Mouse (Mus musculus) liver, embryonic 16.5 days (tissue): Measurements from ENCODE around the gene Ccl28. TPM values are rescaled to one million over a fixed set of nuclear protein-coding genes. Genes with fewer than 3 reads are reported as not detected.
"Not testable (repeated sequence)": the region's sequence is repeated elsewhere in the genome, so short reads cannot be mapped to it uniquely, and the experiment has no call there.

ENCODE experiments used
- ATAC-seq: fragments of 200-750 bp; cut with Nextera tagmentation; 2 replicates; pipeline ENCODE4 v1.8.0; 2017; ENCODE audit warnings: low read depth, mild to moderate bottlenecking, moderate number of reproducible peaks, moderate library complexity
- H3K27ac ChIP-seq: fragments of 300-500 bp; sonication (generic); 2 replicates; pipeline ENCODE4 v1.5.1; 2014; ENCODE audit warnings: mild to moderate bottlenecking, low read length
- H3K27me3 ChIP-seq: fragments of 300-500 bp; sonication (generic); 2 replicates; pipeline ENCODE4 v1.6.1; 2014; ENCODE audit warnings: low read depth, low read length, mixed read lengths; ENCODE audit not compliant: control insufficient read depth, insufficient read depth
- H3K36me3 ChIP-seq: fragments of 300-500 bp; sonication (generic); 2 replicates; pipeline ENCODE4 v1.6.1; 2014; ENCODE audit warnings: mild to moderate bottlenecking; ENCODE audit not compliant: control insufficient read depth, insufficient read depth
- H3K4me1 ChIP-seq: fragments of 300-500 bp; sonication (generic); 2 replicates; pipeline ENCODE4 v1.6.1; 2014; ENCODE audit warnings: low read depth, low read length, mixed read lengths; ENCODE audit not compliant: control insufficient read depth
- H3K4me2 ChIP-seq: fragments of 300-500 bp; sonication (generic); 2 replicates; pipeline ENCODE4 v1.6.1; 2014; ENCODE audit warnings: low read depth, low read length, mixed read lengths
- H3K4me3 ChIP-seq: fragments of 300-500 bp; sonication (generic); 2 replicates; pipeline ENCODE4 v1.5.1; 2014; ENCODE audit warnings: low read depth, mild to moderate bottlenecking, low read length
- H3K9ac ChIP-seq: fragments of 300-500 bp; sonication (generic); 2 replicates; pipeline ENCODE4 v1.6.1; 2014; ENCODE audit warnings: low read depth, low read length
- H3K9me3 ChIP-seq: fragments of 300-500 bp; sonication (generic); replicated peaks from 2 replicates; pipeline ENCODE4 v1.6.1; 2016; ENCODE audit warnings: low read length; ENCODE audit not compliant: control insufficient read depth
- WGBS: fragments of 180-500 bp; shearing (Covaris S2); extraction: QIAGEN DNeasy Blood & Tissue Kit; methylation state at CpG from one replicate; pipeline ENCODE4 v1.1.7; 2014; ENCODE audit not compliant: insufficient replicate concordance; 5-methylcytosine and 5-hydroxymethylcytosine counted together
- polyA plus RNA-seq: library from polyadenylated mRNA; unstranded; fragments of >200 nt; fragmentation: Nextera tagmentation; extraction: Ambion mirVana; gene quantifications from 2 replicates; pipeline ENCODE4 v1.2.1, GENCODE M21; 2015

Ccl28 gene
- polyA plus RNA-seq, 1 experiment from 2014 or later: not detected

- H3K27me3 ChIP-seq: no peaks in the 10 kb centered on the region
- H3K4me2 ChIP-seq: no peak overlapping the region
- 84% methylated on average over 3 of the region's 3 CpGs for WGBS
- no peaks in the 10 kb centered on the region for H3K4me1 ChIP-seq
- no peak overlapping the region for H3K9ac ChIP-seq
- no peaks in the 10 kb centered on the region for H3K9me3 ChIP-seq
- H3K36me3 ChIP-seq: no peaks in the 10 kb centered on the region
- no peak overlapping the region for H3K4me3 ChIP-seq
- no peak overlapping the region for H3K27ac ChIP-seq
- ATAC-seq: no peak
These were observed 4.8 kb upstream of the Ccl28 start for GRCm38 (mm10) chr13:119618841-119619240.

DNA sequence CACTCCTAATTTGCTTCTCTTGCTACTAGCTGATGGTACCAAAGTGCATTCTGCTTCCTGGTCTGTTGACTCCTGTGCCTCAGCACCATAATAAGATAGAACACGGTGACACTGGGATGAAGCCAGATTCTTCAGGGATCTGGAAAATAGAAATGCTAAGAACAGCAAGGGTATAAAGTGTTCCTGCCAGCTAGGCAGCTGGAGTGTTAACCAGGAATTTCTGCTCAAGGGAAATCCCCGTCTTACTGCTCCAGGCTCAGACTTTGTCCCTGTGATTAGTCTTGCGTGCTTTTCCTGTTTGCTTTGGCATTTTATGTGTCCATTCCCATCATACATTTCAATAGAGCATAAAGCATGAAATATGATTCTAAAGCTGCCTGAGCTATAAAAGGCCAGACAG is 3.9 kb upstream of the Ccl28 start:
- Histone ChIP-seq H3K27me3 (no peaks in the 10 kb centered on the region), H3K9me3 (no peaks in the 10 kb centered on the region), H3K27ac (no peak overlapping the region), H3K4me2 (no peak overlapping the region), H3K36me3 (no peaks in the 10 kb centered on the region), H3K4me3 (no peak overlapping the region), H3K4me1 (no peaks in the 10 kb centered on the region), H3K9ac (no peak overlapping the region)
- ATAC-seq: no peak
- 62% methylated on average over 3 of the region's 3 CpGs for WGBS

DNA sequence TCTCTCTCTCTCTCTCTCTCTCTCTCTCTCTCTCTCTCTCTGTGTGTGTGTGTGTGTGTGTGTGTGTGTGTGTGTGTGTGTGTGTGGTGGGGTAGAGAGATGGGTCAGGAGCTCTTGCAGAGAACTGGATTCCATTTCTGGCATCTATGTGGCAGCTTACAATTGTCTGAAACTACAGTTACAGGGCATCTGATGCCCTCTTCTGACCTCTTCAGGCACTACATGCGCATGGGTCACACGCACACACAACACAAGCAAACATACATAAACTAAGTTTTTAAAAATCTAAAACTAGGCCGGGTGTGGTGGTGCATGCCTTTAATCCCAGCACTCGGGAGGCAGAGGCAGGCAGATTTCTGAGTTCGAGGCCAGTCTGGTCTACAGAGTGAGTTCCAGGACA is 2.3 kb downstream of the Ccl28 start:
- not testable (repeated sequence) for H3K27me3 ChIP-seq, H3K4me3 ChIP-seq, H3K4me2 ChIP-seq, ATAC-seq, H3K4me1 ChIP-seq, H3K36me3 ChIP-seq, H3K9ac ChIP-seq, H3K27ac ChIP-seq, H3K9me3 ChIP-seq
- WGBS: 65% methylated on average over 5 of the region's 5 CpGs

DNA sequence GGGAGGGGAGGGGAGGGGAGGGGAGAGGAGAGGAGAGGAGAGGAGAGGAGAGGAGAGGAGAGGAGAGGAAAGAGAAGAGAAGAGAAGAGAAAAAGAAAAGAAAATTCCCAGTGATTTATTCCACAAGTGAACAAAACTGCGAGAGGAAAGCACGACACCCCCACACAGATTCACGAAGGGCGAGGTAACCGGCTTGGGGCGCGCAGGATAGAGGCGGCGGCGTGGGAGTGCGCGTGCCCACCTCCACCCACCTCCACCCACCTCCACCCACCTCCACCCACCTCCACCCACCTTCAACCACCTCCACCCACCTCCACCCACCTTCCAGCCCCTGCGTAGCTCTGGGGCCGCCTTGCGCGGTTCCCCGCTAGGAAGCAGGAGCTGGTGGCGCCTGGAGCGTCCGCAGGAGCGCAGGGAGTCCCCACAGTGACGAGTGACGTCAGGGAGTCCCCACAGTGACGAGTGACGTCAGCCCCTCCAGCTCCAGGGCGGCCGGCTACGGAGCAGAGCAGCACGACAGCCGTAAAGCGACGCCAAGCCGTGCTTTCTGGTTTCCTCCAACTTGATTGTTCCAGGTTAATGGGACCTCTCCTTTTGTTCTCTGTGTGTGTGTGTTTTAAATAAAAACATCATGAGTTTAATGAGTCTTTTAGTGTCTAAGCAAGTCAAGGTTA is 8.0 kb downstream of the Ccl28 start:
- Histone ChIP-seq H3K9ac (no peak overlapping the region; the same call in 1 of the 2 replicates), H3K9me3 (no peaks in the 10 kb centered on the region), H3K4me2 (peak overlapping the region; percentile 55), H3K4me1 (no peaks in the 10 kb centered on the region; the same call in 1 of the 2 replicates), H3K27ac (no peak overlapping the region), H3K4me3 (peak overlapping the region; percentile 52), H3K36me3 (no peaks in the 10 kb centered on the region), H3K27me3 (no peaks in the 10 kb centered on the region)
- 4% methylated on average over 30 of the region's 33 CpGs for WGBS
- peak; percentile 83 for ATAC-seq

DNA sequence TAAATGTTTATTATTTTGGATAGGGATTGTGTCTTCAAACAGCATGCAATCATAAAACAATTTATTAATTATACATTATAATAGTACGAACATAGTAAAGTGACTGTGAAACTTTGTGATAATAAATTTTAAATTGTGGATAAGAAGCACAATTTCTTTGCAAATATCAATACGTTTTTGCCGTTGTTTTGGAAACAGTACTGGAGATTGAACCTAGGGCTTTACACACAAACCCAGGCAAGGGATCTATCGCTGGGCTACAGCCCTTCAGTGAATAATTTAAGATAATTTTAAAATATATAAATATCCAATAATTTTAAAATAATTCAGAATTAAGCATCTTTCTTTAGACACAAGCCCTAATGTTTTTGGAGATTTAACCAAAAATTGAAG is 8.5 kb downstream of the Ccl28 start:
- H3K27ac ChIP-seq: no peak overlapping the region
- H3K4me1 ChIP-seq: no peaks in the 10 kb centered on the region; the same call in 1 of the 2 replicates
- ATAC-seq: no peak
- H3K36me3 ChIP-seq: no peaks in the 10 kb centered on the region
- 73% methylated on average over 4 of the region's 4 CpGs for WGBS
- no peak overlapping the region for H3K9ac ChIP-seq
- H3K4me2 ChIP-seq: peak overlapping the region; percentile 55; the same call in 1 of the 2 replicates
- H3K27me3 ChIP-seq: no peaks in the 10 kb centered on the region
- no peaks in the 10 kb centered on the region for H3K9me3 ChIP-seq
- no peak overlapping the region for H3K4me3 ChIP-seq

DNA sequence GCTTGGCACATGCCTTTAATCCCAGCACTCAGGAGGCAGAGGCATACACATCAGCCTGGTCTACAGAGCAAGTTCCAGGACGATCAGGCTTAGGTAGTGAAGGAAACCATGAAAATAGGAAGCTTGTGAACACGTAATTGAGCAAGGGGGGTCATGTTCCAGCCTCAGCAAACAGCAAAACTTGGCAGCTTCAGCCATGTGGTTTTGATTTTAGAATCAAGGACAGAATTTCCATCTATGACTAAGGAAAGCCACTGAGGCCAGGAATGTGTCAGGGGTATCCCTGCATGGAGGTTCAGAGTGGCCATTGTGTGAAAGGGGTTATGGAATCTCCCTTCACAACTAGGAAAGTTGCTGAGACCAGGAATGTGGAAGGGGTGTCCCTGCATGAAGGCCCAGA is 11.9 kb downstream of the Ccl28 start:
- Histone ChIP-seq H3K36me3 (no peaks in the 10 kb centered on the region), H3K4me2 (no peak overlapping the region), H3K27me3 (no peaks in the 10 kb centered on the region), H3K4me3 (no peak overlapping the region), H3K9ac (no peak overlapping the region), H3K9me3 (no peaks in the 10 kb centered on the region), H3K27ac (no peak overlapping the region), H3K4me1 (no peaks in the 10 kb centered on the region; the same call in 1 of the 2 replicates)
- WGBS: 28% methylated on average over 2 of the region's 2 CpGs
- ATAC-seq: no peak

DNA sequence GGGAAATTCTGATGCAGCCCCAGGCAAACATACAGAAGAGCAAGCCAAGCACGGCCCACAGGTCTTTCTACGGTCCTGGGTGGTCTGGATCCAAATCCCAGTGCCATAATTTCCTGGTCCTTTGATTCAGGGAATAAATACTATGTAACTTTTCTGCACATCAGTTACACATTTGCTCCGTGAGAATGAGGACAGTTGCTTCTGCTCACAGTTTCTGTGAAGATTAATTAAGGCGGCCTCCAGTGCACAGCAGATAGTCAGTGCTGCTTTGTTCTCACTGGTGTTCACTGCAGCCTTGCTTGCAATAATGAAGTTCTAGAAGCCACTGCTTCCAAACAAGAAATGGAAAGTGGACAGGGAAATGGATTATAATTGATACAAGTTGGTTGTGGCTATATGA is 14.2 kb downstream of the Ccl28 start:
- Histone ChIP-seq H3K9me3 (no peaks in the 10 kb centered on the region), H3K4me1 (no peaks in the 10 kb centered on the region), H3K27ac (no peak overlapping the region), H3K36me3 (no peaks in the 10 kb centered on the region), H3K9ac (no peak overlapping the region), H3K4me3 (no peak overlapping the region), H3K4me2 (no peak overlapping the region), H3K27me3 (no peaks in the 10 kb centered on the region)
- 67% methylated on average over 4 of the region's 4 CpGs for WGBS
- no peak for ATAC-seq

- Histone ChIP-seq H3K4me3 (no peak overlapping the region), H3K9me3 (no peaks in the 10 kb centered on the region), H3K4me2 (no peak overlapping the region), H3K27ac (no peak overlapping the region), H3K36me3 (no peaks in the 10 kb centered on the region), H3K9ac (no peak overlapping the region), H3K27me3 (no peaks in the 10 kb centered on the region), H3K4me1 (no peaks in the 10 kb centered on the region)
- ATAC-seq: no peak
- 69% methylated on average over 5 of the region's 5 CpGs for WGBS
These were observed 14.8 kb downstream of the Ccl28 start for GRCm38 (mm10) chr13:119638449-119638848.

- Histone ChIP-seq H3K4me2 (no peak overlapping the region), H3K27me3 (no peaks in the 10 kb centered on the region), H3K9ac (no peak overlapping the region), H3K36me3 (no peaks in the 10 kb centered on the region), H3K27ac (no peak overlapping the region), H3K9me3 (no peaks in the 10 kb centered on the region), H3K4me1 (no peaks in the 10 kb centered on the region), H3K4me3 (no peak overlapping the region)
- no peak for ATAC-seq
- WGBS: 27% methylated on average over 5 of the region's 5 CpGs
These were observed 15.7 kb downstream of the Ccl28 start for GRCm38 (mm10) chr13:119639302-119639701.
